Mouse (Mus musculus): Measurements from ENCODE around the gene Pds5b. TPM values are rescaled to one million over a fixed set of nuclear protein-coding genes. Genes with fewer than 3 reads are reported as not detected.
"Not testable (repeated sequence)": the region's sequence is repeated elsewhere in the genome, so short reads cannot be mapped to it uniquely, and the experiment has no call there.

Gene Pds5b
- total RNA-seq, 4 experiments from 2014 or later: 14.3 to 18.4 (median 15.0) TPM

- peak; percentile 58 for DNase-seq (ENCODE audit: low spot score)
Observed at GRCm38 (mm10) chr5:150702714-150703113, 29.2 kb downstream of the Pds5b start.

DNA sequence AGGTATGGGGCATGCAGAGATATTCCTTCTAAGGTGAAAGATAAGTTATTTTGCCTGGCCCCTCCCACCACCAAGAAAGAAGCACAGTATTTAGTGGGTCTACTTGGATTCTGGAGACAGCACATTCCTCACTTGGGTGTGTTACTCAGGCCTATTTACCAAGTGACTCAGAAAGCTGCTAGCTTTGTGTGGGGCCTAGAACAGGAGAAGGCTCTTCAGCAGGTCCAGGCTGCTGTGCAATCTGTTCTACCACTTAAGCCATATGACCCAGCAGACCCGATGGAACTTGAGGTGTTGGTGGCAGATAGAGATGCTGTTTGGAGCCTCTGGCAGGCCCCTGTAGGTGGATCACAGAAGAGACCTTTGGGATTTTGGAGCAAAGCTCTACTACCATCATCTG lies 33.1 kb downstream of the Pds5b start:
- not testable (repeated sequence) for DNase-seq (ENCODE audit: low spot score)

DNA sequence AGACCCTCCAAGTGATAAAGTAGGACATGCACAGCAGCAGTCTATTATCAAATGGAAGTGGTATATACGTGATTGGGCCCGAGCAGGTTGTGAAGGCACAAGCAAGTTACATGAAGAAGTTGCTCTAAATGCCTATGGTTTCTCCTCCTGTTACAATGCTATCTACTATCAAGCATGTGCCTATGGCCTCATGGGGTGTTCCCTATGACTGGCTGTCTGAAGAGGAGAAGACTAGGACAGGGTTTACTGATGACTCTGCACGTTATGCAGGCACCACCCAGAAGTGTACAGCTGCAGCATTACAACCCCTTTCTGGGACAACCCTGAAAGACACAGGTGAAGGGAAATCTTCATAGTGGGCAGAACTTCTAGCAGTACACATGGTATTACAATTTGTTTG lies 33.6 kb downstream of the Pds5b start:
- DNase-seq (ENCODE audit: low spot score): not testable (repeated sequence)

DNA sequence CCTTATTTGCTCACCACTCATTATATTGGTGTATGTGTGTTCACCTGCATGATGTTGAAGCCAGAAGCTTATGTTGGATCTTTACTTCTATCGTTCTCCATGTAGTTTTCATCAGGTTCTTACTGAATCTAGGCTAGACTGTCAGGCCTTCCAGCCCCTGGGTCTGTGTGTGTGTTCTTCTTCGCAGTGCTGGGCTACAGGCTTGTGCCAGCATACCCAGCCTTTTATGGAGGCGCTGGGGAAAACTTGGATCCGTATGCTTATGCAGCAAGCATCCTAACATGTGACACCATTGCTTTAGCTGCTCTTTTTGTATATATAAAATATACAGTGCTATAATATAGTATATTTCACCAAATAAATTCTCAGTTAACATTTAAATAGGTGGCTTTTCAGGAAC lies 38.0 kb downstream of the Pds5b start:
- DNase-seq (ENCODE audit: low spot score): no peak

DNA sequence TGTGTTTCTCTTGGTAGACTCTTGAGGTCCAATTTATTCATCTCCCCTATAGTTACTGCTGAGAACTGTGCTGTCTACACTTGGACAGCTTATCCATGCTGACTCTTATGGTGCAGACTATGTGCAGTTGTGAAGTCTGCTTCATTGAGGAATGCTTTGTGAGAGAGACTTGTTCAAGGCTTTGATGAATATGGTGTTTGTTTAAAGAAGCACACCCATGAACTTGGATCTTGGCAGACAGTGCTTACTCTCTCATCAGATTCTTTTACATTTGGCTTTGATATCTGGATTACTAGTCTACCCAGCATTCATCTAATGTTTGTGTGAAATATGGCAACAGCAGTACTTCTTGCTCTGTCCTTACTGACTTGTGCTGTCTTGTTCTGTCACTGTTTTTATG lies 39.9 kb downstream of the Pds5b start:
- DNase-seq (ENCODE audit: low spot score): no peak

DNA sequence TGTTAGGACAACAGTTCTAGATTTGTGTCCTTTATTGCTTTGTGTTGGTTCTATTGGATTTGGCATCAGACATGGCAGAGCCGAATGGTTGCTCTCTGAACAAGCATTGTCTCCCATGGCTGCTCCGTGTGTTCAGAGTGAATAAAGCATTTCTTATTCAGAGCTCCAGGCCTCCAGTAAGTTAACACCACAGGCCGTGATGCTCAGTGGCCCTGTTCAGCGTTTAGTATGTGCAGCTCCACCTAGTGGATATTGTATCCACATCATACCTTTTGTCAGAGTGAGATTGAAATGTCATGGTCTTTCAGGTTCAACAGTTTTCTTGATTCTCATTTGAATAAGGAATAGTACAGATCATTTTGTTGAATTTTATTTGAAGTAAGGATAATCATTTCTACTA lies 44.2 kb downstream of the Pds5b start:
- DNase-seq (ENCODE audit: low spot score): peak; percentile 18

GRCm38 (mm10) chr5:150724641-150725040 lies 51.1 kb downstream of the Pds5b start:
- DNase-seq (ENCODE audit: low spot score): no peak

- not testable (repeated sequence) for DNase-seq (ENCODE audit: low spot score)
Observed at GRCm38 (mm10) chr5:150737028-150737427, 63.5 kb downstream of the Pds5b start.

- DNase-seq (ENCODE audit: low spot score): no peak
Observed at GRCm38 (mm10) chr5:150739311-150739710, 65.8 kb downstream of the Pds5b start.

DNA sequence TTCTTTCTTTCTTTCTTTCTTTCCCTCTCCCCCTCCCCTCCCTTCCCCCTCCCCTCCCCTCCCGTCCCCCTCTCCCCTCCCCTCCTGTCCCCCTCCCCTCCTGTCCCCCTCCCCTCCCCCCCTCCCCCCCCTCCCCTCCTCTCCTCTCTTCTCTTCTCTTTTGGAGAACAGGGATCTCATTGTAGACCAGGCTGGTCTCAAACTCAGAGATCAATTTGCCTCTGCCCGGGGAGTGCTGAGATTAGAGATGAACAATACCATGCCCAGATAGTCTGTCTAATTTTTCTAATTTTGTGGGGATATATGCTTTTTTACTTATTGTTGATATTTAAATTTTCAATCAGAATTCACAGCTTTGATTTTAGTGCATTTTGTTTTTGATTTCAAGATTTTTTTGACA lies 67.1 kb downstream of the Pds5b start:
- DNase-seq (ENCODE audit: low spot score): no peak

DNA sequence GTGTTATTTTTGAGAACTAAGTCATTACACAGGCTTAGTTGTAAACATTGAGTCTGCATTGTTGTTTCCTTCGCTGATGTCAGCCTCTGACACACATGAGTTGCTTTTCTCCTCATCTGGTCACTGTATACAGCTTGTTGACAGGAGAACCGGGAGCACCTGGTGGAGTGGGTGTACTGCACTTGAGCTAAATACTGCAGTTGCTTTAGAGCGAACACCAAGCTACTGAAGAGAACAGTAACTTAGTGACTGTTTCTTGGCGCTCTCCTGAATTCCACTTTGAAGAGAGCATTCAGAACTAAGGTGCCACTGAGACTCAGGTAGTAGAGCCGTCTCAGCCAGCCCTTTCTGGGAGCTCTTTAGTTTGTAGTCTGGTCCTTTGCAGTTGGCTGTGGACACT lies 83.1 kb downstream of the Pds5b start:
- no peak for DNase-seq (ENCODE audit: low spot score)

DNA sequence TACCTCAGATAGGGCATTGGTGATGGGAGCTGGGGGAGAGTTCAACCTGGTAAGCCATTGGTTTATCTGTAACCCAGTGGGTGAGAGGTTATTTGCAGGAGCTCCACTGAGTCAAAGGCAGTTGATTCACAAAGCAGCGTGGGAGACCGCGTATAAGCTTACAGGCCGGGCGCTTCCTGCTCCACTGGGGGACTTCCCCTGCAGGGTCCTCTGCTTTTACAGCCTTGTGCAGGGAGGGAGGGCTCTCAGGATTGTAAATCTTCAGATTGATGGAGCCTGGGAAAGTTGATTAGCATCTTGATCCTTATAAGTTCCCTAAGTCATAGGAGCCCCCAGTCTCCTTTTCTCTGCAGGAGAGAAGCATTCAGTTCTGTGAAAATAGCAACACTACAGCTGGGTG lies 98.9 kb downstream of the Pds5b start:
- DNase-seq (ENCODE audit: low spot score): no peak

DNA sequence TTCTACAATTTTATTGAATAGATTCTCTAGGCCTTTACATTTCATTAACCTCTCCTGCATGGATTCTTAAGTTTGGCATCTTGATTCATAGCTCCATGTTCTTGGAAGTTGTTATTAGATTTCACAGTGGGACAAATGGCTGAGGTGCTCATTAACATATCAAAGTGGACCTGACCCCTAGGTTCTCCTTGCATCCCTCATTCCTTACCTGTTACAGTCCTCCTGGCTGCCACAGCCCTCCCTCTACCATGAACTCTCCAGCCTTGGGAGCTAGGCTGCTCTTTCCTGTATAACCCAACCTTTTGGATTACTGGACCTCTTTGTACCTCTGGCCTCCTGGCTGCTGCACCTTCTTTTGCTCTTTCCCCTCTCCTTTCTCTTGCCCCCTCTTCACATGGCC lies 99.5 kb downstream of the Pds5b start:
- no peak for DNase-seq (ENCODE audit: low spot score)

- no peak for DNase-seq (ENCODE audit: low spot score)
Observed at GRCm38 (mm10) chr5:150788261-150788660, 114.7 kb downstream of the Pds5b start.

DNA sequence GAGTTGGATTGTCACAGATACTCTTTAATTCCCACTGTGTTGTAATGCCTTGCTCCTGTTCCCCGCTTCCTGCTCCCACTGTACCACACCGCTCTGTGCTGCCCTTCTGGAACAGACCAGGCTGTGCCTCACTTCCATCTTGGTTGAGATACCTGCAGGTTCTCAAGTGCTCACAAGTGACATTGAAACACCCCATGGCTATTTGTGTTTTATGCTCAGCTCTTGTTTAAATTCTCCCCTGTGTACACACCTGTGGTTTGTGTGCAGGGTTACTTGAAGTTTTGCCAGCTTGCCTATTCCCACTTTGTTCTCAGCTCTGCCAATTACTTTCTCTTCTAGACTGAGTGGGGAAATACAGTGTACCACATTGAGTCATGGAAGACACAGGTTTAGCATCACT lies 115.5 kb downstream of the Pds5b start:
- DNase-seq (ENCODE audit: low spot score): no peak

DNA sequence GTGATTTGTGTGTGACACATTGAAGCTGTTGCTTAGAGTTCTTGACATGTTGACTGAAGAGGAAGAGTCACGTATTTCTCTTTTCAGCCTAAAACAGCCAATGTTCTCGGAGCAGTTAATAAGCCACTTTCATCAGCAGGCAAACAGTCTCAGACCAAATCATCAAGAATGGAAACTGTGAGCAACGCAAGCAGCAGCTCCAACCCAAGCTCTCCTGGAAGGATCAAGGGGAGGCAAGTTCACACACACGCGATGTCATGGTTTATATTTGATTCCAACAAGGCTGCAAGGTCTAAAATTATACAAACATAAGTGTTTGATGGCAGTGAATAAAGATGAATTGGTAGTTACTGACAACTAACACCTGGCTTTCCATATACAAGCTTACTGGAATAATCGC lies 120.6 kb downstream of the Pds5b start:
- DNase-seq (ENCODE audit: low spot score): no peak

DNA sequence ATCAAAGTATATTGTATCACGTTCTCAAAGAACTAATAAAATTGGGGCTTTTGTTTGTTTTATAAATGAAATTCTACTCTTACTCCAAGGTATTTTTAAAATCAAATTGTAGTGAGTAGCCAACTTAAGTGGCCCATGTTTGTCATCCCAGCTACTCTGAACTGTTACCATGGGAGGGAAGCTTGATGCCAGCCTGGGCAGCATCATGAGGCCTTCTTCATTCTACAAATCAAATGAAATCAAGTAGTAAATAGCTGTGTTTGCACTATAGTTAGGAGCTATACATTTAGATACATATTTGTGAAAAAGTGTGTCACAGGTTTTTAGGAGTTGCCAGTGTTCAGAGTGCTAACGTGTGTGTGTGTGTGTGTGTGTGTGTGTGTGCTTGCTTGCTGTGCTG lies 126.5 kb downstream of the Pds5b start:
- DNase-seq (ENCODE audit: low spot score): no peak

DNA sequence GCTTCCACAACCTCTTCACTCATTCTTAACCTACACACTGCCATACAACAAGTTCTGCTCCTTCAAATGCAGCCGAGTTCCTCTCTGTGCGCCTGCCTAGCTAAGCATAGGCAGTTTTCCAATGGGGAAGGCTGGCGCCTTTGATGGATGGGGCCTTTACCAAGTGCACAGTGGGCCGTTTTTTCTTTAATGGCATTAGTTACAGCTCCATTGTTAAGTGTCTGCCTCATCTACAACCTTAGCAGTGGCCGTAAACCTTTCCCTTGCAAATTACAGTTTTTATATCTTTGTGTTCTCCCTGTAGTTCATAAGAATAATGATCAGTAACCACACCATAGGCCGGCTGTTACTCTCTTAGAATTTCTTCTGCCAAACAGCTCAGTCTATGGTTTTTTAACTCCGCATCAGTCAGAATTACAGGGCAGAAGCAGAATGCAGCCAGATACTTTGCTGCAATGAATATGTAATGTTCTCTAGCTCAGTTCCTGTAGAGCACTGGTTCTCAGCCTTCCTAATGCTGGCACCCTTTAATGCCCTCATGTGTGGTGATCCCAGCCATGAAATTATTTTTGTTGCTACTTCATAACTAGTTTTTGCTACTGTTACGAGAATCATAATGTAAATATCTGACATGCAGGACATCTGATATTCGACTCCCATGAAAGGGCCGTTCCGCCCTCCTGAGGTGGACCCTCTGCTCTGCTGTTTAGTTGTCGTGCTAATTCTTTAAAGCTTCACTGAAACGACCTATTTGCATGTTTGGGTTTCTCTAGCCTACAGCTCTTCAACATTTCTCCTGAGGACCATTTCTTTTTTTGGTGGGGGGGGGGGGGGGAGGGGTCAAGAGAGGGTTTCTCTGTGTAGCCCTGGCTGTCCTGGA lies 140.8 kb downstream of the Pds5b start:
- no peak for DNase-seq (ENCODE audit: low spot score)

DNA sequence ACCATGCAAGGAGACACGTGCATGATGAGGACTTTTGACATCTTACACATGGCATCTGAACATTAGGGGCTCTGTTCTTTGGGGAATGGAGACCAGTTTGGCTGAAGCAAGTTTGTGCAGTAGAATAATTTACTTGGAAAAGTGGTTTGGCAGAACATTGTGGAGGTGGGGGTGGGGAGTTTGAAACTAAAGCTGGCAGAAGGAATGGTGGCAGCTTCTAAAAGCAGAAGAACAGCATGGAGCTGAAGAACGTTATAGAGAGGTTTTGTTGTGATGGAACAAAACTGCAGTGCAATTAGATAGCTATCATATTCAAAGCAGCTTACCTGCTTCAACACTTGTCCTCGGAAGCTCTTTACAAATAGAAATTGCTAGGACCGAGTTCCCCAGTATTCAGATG lies 141.9 kb downstream of the Pds5b start:
- no peak for DNase-seq (ENCODE audit: low spot score)

DNA sequence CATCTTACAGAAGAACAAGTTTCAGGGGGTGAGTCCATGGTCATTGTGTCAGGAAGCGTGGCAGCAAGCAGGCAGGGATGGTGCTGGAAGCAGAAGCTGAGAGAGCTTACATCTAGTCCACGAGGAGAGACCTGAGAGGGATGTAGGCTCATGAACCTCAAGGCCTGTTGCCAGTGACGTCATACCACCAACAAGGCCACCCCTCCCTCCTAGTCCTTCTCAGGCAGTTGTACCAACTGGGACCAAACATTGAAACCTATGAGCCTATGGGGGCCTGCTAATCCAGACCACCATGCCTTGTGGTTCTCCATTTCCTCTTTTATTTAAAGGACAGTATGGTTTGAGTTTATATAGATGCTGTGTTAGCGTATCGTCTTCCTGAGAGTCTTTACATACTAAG lies 143.2 kb downstream of the Pds5b start:
- DNase-seq (ENCODE audit: low spot score): no peak

- DNase-seq (ENCODE audit: low spot score): no peak
Observed at GRCm38 (mm10) chr5:150818041-150818440, 144.5 kb downstream of the Pds5b start.

DNA sequence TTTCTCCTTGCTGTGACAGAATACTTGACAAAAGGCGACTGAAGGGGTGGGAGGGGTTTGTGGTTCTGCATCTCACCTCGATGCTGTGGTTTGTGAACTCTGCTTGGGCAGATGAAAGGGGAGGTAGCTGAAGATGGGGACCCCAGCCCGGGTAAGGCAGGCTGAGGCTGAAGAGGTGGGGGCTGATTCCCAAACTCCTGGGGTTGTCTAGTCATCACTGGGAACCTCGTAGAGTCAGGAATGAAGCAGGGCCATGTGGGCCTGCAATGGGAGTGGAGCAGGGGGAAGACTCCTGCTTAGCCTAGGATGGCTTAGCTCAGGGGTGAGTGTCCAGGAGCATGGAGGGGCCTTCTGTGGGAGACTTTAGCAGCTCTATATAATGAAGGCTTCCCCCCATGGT lies 145.3 kb downstream of the Pds5b start:
- DNase-seq (ENCODE audit: low spot score): no peak

- no peak for DNase-seq (ENCODE audit: low spot score)
Observed at GRCm38 (mm10) chr5:150819520-150819919, 146.0 kb downstream of the Pds5b start.

- DNase-seq (ENCODE audit: low spot score): no peak
Observed at GRCm38 (mm10) chr5:150821152-150821551, 147.6 kb downstream of the Pds5b start.

All from heart, adult 8-10 months (tissue).